Mouse (Mus musculus) cerebellum, postnatal 25 days (tissue): ENCODE measurements at regions not wholly inside any gene's neighbourhood (a gene's known extent, or its start where the extent isn't known, plus 50 kb on each side); places are given as distances from the start of the nearest gene placed in this dataset.

Experiments used
- DNase-seq, 2 experiments: peaks; one replicate each; pipeline ENCODE4 v3.0.0; 2021; ENCODE audit warnings: mixed read lengths in 2 of 2

- no peak for DNase-seq
These were observed 96.1 kb downstream of the Cct6b start for GRCm38 (mm10) chr11:82668026-82668425.

DNA sequence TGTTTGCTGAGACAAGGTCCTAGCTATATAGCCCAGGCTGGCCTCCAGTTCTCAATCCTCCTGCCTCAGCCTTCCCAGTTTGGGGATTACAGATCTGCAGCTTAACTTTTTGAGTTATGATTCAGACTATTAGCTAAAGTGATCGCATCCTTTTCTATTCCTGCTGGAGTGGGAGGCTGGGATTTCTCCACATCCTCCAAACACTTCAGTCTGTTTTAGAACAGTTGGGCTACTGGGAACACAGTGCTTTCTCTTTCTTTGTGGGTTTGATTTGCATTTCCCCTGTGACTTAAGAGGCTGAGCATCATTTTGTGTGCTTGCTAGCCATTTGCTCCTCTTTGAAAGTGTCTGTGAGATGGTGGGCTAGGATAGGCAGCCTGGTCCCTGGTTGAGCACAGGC is 100.0 kb downstream of the Cct6b start:
- no peak for DNase-seq

- DNase-seq = no peak
These were observed 102.0 kb downstream of the Cct6b start for GRCm38 (mm10) chr11:82662086-82662485.

DNA sequence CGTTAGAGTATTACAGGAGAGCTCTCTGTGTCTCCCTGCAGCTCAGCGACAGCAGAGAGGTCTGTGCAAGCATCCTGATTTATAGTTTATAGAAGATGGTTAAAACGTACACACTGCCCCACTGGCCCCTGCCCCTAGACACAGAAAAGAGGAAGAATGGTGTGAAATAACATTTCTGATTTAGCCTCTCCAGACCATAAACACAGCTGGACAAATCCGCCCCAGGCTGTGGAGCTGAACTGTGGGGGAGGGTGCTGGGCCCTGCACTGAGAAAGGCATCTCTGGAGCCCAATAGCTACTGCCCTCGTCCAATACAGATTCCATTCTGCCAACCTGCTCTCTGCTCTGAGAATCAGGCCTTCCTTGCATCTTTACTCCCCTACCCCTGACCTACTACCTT is 112.4 kb downstream of the Cct6b start:
- no peak for DNase-seq

DNA sequence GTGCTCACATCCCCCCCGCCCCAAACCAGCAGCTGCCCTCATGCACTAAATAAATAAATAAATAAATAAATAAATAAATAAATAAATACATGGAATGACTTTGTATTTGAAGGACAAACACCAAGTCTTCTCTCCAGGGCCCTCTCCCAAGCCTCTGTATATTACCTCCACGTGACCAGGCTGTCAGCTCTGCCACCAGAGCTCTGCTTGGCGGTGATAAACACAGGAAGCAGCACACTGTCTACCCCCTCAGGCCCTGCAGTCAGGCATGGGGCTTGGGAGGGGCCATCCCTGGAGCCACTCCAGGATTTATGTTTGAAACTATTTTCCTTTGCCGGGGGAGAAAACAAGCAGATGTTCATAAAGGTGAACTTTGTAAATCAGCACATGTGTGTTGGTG is 125.6 kb downstream of the Cct6b start:
- no peak for DNase-seq

DNA sequence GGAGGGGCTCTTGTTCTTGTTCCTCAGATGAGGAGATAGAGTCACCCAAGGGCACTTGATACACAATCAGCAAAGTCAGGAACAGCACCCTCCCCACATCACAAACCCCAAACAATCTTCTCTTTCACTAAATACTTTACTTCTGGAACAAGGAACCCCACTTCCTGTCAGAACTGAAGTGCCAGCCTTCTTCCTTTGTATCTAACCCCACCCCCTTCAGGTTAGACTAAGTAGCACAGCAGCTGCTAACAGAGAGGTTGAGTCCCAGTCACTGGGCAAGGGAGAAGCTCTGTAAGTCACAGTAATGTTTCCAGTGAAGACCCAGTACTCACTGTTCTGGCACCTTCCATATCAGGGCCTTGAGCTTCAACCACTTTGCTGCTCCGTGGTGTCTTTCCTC is 131.9 kb downstream of the Cct6b start:
- no peak for DNase-seq

DNA sequence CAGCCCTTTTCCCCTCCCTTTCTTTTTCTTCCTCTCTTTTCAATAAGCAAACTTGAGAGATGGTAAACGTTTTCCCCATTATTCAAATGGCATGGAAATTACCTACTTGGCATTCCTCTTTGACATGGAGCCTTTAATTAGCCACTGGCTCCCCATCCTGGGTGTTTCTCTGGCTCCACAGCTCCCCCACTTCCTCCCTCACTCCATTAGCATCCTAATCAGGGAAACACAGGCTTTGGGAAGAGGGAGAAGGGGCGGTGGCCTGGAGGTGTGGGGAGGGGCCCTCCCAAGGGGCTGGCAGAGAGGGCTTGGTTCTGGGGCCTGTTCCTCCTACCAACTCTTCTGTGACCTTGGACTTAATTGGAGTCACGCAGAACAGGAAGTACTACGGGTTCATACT is 132.7 kb downstream of the Cct6b start:
- no peak for DNase-seq

DNA sequence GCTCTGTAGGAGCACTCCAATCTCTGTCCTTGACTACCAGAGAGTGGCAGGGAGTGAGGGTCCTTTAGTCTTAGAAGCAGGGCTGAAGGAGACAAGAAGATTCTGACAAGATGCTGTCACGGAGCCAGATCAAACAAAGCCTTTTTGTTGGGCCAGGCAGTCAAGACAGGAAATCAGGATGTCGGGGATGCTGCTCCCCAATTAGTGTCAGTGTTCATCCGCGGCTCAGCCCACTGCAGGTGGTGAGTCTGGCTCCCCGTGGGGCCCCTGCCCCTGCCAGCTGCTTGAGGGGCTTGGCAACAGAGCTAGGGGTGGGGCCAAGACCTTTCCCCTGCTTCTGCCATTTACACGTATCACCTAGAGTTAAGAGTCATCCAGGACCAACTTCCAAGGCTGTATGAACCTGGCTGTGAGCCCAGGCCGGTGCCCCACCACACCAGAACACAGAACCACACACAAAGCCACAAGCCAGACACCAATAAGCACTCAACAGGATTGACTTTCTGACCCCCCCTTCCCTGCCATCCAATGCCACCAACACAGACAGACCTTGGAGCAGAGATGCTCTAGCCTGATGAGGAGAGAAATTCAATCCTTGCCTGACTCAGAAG is 137.5 kb downstream of the Cct6b start:
- DNase-seq = no peak

GRCm38 (mm10) chr11:82621061-82621460 is 143.1 kb downstream of the Cct6b start:
- no peak for DNase-seq

- DNase-seq = no peak
These were observed 144.7 kb downstream of the Cct6b start for GRCm38 (mm10) chr11:82619418-82619817.

GRCm38 (mm10) chr11:82618457-82618856 is 145.7 kb downstream of the Cct6b start:
- no peak for DNase-seq

DNA sequence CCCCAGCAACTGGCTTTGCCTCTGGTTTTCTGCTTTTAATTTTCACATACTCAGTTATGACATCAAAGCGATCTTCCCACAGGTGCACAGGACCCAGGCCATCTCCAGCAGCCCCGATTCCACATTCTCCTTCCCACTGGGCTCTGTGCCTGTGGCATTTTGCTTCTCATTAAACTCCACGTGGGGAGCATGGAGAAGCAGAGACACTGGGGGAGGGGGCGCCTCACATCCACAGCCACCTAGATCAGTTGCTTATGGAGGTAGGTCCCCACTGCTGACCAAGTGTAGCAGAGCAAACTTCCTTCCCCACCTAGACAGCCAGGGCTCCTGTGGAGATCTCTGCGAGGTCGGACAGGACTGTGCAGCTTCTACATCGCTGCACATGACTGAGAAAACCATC is 147.3 kb downstream of the Cct6b start:
- DNase-seq = no peak

DNA sequence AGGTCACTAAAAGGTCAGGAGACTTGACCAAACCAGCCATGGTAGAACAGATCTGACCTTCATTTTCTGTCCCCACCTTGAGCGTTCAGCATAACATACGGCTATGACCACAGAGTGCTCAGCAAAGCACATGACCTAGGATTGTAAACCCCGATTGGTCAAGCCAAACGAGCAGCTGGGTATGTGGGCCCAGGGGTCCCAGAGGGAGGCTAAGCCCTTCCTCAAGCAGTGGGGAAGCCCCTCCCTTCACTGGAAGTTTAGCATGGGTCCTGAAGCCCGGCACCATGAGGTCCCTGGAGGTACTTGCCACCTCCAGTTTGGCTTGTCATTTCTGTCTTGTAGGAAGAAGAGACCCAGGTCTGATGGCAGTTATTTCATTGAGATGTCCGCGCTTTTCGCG is 149.8 kb downstream of the Cct6b start:
- no peak for DNase-seq

- peak; percentile 82 to 89 for DNase-seq
These were observed 150.6 kb downstream of the Cct6b start for GRCm38 (mm10) chr11:82613503-82613902.

GRCm38 (mm10) chr11:82612026-82612425 is 152.1 kb downstream of the Cct6b start:
- DNase-seq = peak; percentile 44 to 65

GRCm38 (mm10) chr11:82608963-82609362 is 155.2 kb downstream of the Cct6b start:
- DNase-seq = no peak

DNA sequence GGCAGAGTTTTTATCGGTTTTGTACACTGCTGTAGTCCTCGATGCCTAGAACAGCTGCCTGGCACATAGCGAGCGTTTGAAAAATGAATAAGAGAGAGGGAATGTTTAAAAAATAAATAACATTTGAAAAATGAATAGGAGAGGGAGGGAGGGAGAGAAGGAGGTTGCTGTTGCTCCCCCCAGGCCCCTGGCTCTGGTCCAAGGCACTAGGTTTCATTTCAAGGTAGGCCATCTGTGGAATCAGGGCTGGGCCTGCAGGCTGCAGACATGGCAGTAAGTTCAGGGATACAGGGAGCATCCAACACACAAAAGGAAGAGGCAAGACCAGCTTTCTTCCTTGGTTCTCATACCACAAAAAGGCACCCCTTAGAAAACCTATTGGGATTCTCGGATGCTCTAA is 156.5 kb downstream of the Cct6b start:
- DNase-seq = peak in 1 of 2 experiments; percentile 59

- DNase-seq = no peak
These were observed 159.8 kb downstream of the Cct6b start for GRCm38 (mm10) chr11:82604251-82604835.

DNA sequence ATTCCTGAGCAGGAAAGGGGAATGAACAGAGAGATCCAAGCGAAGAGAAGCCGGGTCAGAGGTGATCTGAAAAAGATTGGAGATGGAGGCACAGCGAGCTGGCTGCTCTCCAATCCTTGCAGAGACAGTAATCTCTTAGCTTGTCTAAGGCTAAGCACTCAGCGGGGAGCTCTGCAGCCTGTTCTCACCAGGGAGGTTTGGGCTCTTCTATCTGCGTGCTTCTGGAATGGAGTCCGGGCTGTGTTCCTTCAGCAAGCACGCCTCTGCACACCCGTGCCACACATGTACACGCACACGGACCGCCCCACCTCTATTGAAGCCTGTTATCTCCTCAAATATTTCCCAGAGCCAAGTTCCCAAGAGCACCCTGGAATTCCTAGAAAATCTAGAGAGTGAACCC is 161.3 kb downstream of the Cct6b start:
- peak; percentile 34 to 54 for DNase-seq

GRCm38 (mm10) chr11:82602250-82602649 is 161.9 kb downstream of the Cct6b start:
- no peak for DNase-seq

GRCm38 (mm10) chr11:82600151-82600550 is 164.0 kb downstream of the Cct6b start:
- DNase-seq = peak in 1 of 2 experiments; percentile 39

DNA sequence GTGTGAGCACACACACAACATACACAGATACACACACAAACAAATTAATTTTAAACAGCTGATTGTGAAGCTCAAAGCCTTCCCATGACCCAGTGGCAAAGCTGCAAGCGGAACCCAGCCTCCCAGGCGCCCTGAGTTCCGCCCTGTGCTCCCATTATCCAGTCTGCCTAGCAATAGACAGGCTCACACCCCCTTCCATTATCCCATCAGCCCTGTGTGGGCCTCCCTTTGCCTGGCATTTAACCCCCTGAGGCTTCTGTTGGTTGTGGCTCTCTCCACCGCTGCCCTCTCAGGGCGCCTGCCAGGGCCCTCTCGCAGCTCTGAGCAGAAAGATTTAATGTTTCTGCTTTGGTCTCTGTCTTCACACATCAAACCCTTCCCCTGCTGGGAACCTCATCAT is 166.4 kb downstream of the Cct6b start:
- no peak for DNase-seq

DNA sequence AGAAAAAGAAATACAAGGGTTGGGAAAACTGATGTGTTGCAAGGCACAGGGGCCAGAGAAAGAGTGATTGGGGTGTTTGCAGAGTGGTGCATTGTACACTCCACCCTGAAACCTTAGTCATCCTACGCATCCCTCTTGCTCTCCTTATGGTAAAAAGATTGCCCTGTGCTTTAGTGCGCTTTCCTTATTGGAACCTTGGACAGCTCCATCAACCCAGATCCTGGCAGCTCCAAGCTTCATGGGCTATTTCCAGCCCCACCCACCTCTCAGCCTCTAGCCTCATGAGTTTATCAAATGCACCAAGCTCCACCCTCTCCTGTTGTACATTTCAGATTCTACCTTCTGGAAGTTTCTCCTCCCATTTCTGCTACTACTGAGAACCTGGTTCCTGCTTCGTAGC is 167.3 kb downstream of the Cct6b start:
- DNase-seq = no peak

DNA sequence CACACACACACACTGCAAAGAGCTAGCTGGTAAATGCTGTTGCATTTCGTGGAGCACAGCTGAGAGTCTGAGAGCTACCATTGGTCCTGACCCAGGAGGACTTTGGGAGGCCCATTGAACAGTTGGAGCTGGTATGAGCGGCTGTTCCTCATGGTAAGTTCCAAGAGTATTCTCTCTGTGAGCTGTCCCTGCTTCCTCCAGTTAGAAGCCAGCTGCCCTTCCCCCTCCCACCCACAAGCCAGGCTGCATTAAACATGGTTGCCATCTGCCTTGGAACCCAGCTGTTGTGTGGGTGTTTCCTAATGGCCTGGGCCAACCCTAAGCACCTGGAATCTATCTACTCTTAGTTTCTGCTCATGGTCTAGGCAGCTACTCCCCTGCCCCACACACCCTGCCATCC is 174.4 kb downstream of the Cct6b start:
- DNase-seq = no peak

GRCm38 (mm10) chr11:82588744-82589143 is 175.4 kb downstream of the Cct6b start:
- no peak for DNase-seq
